Mouse (Mus musculus) heart, adult 2 months (tissue): ENCODE data around the gene Fer. TPM values are rescaled to one million over a fixed set of nuclear protein-coding genes. Genes with fewer than 3 reads are reported as not detected.

Experiments
- DNase-seq, 2 experiments: peaks; one replicate each; pipeline ENCODE4 v3.0.0; 2021
- H3K27ac ChIP-seq: fragments of 200-600 bp; 2 replicates; pipeline ENCODE4 v1.8.1; 2022
- H3K27me3 ChIP-seq: fragments of 200-500 bp; 2 replicates; pipeline ENCODE4 v1.6.1; 2012; ENCODE audit warnings: mild to moderate bottlenecking, low read length, inconsistent platforms, mixed read lengths; ENCODE audit not compliant: control insufficient read depth, insufficient read depth
- H3K36me3 ChIP-seq: fragments of 200-500 bp; 2 replicates; pipeline ENCODE4 v1.6.1; 2012; ENCODE audit warnings: low read length, inconsistent platforms; ENCODE audit not compliant: control insufficient read depth, insufficient read depth
- H3K4me1 ChIP-seq: fragments of 200-500 bp; 2 replicates; pipeline ENCODE4 v1.6.1; 2011; ENCODE audit warnings: low read length; ENCODE audit not compliant: control insufficient read depth, insufficient read depth
- H3K4me3 ChIP-seq: fragments of 200-600 bp; 2 replicates; pipeline ENCODE4 v1.8.1; 2022
- H3K79me2 ChIP-seq: fragments of 200-500 bp; replicated peaks from 2 replicates; pipeline ENCODE4 v1.6.1; 2012; ENCODE audit warnings: mild to moderate bottlenecking, inconsistent platforms, low read length, moderate library complexity, mixed read lengths; ENCODE audit not compliant: control insufficient read depth, insufficient read depth
- H3K9ac ChIP-seq: fragments of 200-500 bp; 2 replicates; pipeline ENCODE4 v1.6.1; 2012; ENCODE audit warnings: low read depth, mild to moderate bottlenecking, control low read depth, inconsistent platforms, low read length, mixed read lengths
- CTCF ChIP-seq: fragments of 200-600 bp; IDR thresholded peaks from 2 replicates; pipeline ENCODE4 v1.8.1; 2022; ENCODE audit warnings: antibody characterized with exemption, mild to moderate bottlenecking, moderate library complexity
- EP300 ChIP-seq: fragments of 200-500 bp; IDR thresholded peaks from 2 replicates; pipeline ENCODE4 v1.6.1; 2011; ENCODE audit warnings: low read depth, low read length, control low read depth; ENCODE audit not compliant: insufficient read depth
- POLR2A ChIP-seq: fragments of 200-500 bp; IDR thresholded peaks from 2 replicates; pipeline ENCODE4 v1.6.1; 2011; ENCODE audit warnings: mild to moderate bottlenecking, low read depth, low read length, control low read depth; ENCODE audit not compliant: insufficient read depth
- WGBS: fragments of 180-500 bp; shearing (Covaris S2); methylation state at CpG from one replicate; pipeline ENCODE4 v1.1.7; 2018; 5-methylcytosine and 5-hydroxymethylcytosine counted together
- intact Hi-C: fragments of 180-260 bp; cut with DNase I; formaldehyde crosslinking; loops from one replicate; pipeline ENCODE4 v1.15.1; 2025
- polyA plus RNA-seq: library from polyadenylated mRNA; depleted of rRNA; stranded (reverse); fragments of >200 nt; gene quantifications from 2 replicates; pipeline ENCODE4 v1.2.3, GENCODE M21; 2012
- total RNA-seq, 2 experiments: library from RNA; stranded (reverse); gene quantifications; 2 replicates each; pipeline ENCODE4 v1.2.3; 2021

Fer gene
- total and polyA plus RNA-seq, 3 experiments, result 3.9 to 19.8 (median 19.4) TPM

- TF ChIP-seq CTCF (no peak), POLR2A (no peak), EP300 (no peak)
- H3K27ac ChIP-seq, result no peak overlapping the region
- no peaks in the 10 kb centered on the region for H3K36me3 ChIP-seq
- intact Hi-C loops, result no loop called here
- no peak overlapping the region for H3K4me3 ChIP-seq
- H3K79me2 ChIP-seq, result no peaks in the 10 kb centered on the region
- H3K9ac ChIP-seq, result no peak overlapping the region
- H3K27me3 ChIP-seq, result no peaks in the 10 kb centered on the region
- no peak for DNase-seq
- 97% methylated on average over 7 of the region's 7 CpGs for WGBS
- no peaks in the 10 kb centered on the region for H3K4me1 ChIP-seq
Measured at GRCm38 (mm10) chr17:64077392-64077791, 214.5 kb downstream of the Fer start.

- Histone ChIP-seq H3K27me3 (no peaks in the 10 kb centered on the region), H3K4me1 (no peaks in the 10 kb centered on the region; the same call in 1 of the 2 replicates), H3K36me3 (no peaks in the 10 kb centered on the region), H3K9ac (no peak overlapping the region), H3K4me3 (no peak overlapping the region), H3K79me2 (no peaks in the 10 kb centered on the region), H3K27ac (no peak overlapping the region)
- TF ChIP-seq POLR2A, result no peak
- TF ChIP-seq CTCF, result no peak
- TF ChIP-seq EP300, result no peak
- intact Hi-C loops, result no loop called here
- no peak for DNase-seq
- 90% methylated on average over 5 of the region's 5 CpGs for WGBS
Measured at GRCm38 (mm10) chr17:64084751-64085150, 221.9 kb downstream of the Fer start.

- Histone ChIP-seq H3K36me3 (no peaks in the 10 kb centered on the region), H3K79me2 (no peaks in the 10 kb centered on the region), H3K4me3 (no peak overlapping the region), H3K9ac (no peak overlapping the region), H3K4me1 (no peaks in the 10 kb centered on the region; the same call in 1 of the 2 replicates), H3K27ac (no peak overlapping the region), H3K27me3 (no peaks in the 10 kb centered on the region)
- TF ChIP-seq CTCF, result no peak
- TF ChIP-seq POLR2A, result no peak
- TF ChIP-seq EP300, result no peak
- DNase-seq, result no peak
- intact Hi-C loops, result no loop called here
- 87% methylated on average over 2 of the region's 2 CpGs for WGBS
Measured at GRCm38 (mm10) chr17:64085493-64085892, 222.6 kb downstream of the Fer start.

- intact Hi-C loops, result no loop called here
- Histone ChIP-seq H3K4me3 (no peak overlapping the region), H3K4me1 (no peaks in the 10 kb centered on the region; the same call in 1 of the 2 replicates), H3K27me3 (no peaks in the 10 kb centered on the region), H3K9ac (no peak overlapping the region), H3K36me3 (no peaks in the 10 kb centered on the region), H3K27ac (no peak overlapping the region), H3K79me2 (no peaks in the 10 kb centered on the region)
- no peak for TF ChIP-seq POLR2A
- TF ChIP-seq EP300, result no peak
- no peak for TF ChIP-seq CTCF
- WGBS, result 66% methylated on average over 11 of the region's 11 CpGs
- DNase-seq, result no peak
Measured at GRCm38 (mm10) chr17:64086875-64087608, 224.2 kb downstream of the Fer start.

GRCm38 (mm10) chr17:64087871-64088270 lies 225.0 kb downstream of the Fer start:
- H3K27me3 ChIP-seq, result no peaks in the 10 kb centered on the region
- intact Hi-C loops, result no loop called here
- TF ChIP-seq EP300 (no peak), CTCF (no peak), POLR2A (no peak)
- H3K79me2 ChIP-seq, result no peaks in the 10 kb centered on the region
- H3K27ac ChIP-seq, result no peak overlapping the region
- no peak overlapping the region for H3K4me3 ChIP-seq
- DNase-seq, result no peak
- no peaks in the 10 kb centered on the region for H3K36me3 ChIP-seq
- no peak overlapping the region for H3K9ac ChIP-seq
- WGBS, result 96% methylated on average over 3 of the region's 3 CpGs
- H3K4me1 ChIP-seq, result peaks cover 1% of the 10 kb centered on the region; the same call in 1 of the 2 replicates

GRCm38 (mm10) chr17:64093716-64094115 lies 230.9 kb downstream of the Fer start:
- Histone ChIP-seq H3K4me1 (peaks cover 1% of the 10 kb centered on the region; the same call in 1 of the 2 replicates), H3K27me3 (no peaks in the 10 kb centered on the region), H3K79me2 (no peaks in the 10 kb centered on the region), H3K9ac (no peak overlapping the region), H3K27ac (no peak overlapping the region), H3K36me3 (no peaks in the 10 kb centered on the region), H3K4me3 (no peak overlapping the region)
- TF ChIP-seq CTCF (no peak), POLR2A (no peak), EP300 (no peak)
- no peak for DNase-seq
- 83% methylated on average over 2 of the region's 2 CpGs for WGBS
- intact Hi-C loops, result no loop called here
